Mouse (Mus musculus) mature B cell (primary cell): Measurements from ENCODE around the gene Rnf43.

Source experiments
- in situ Hi-C: fragments of 300-500 bp; cut with MboI; formaldehyde crosslinking; loops from 2 replicates; pipeline ENCODE4 v1.14.3; 2019

Gene Rnf43

GRCm38 (mm10) chr11:87662407-87662806, at the start of gene Rnf43:
Gene Rnf43, plus strand, starts transcription at chr11:87662722.
- in situ Hi-C loops: loop anchor here (5.0 kb wide), 1 partner anchor 105 kb away; no protein-coding TSS in a partner anchor

- in situ Hi-C loops: no loop called here
Measured at GRCm38 (mm10) chr11:87613972-87614371, 48.5 kb upstream of the Rnf43 start.

GRCm38 (mm10) chr11:87615551-87615950, 47.0 kb upstream of the Rnf43 start:
- in situ Hi-C loops: no loop called here

- in situ Hi-C loops: no loop called here
Measured at GRCm38 (mm10) chr11:87615952-87616351, 46.6 kb upstream of the Rnf43 start.

GRCm38 (mm10) chr11:87616790-87617474, 45.6 kb upstream of the Rnf43 start, which contains the start of gene Hsf5:
Gene Hsf5, plus strand, starts transcription at chr11:87617164.
- in situ Hi-C loops: no loop called here

GRCm38 (mm10) chr11:87617606-87618005, 44.9 kb upstream of the Rnf43 start:
- in situ Hi-C loops: no loop called here

- in situ Hi-C loops: no loop called here
Measured at GRCm38 (mm10) chr11:87623160-87623559, 39.4 kb upstream of the Rnf43 start.

- in situ Hi-C loops: no loop called here
Measured at GRCm38 (mm10) chr11:87629859-87630258, 32.7 kb upstream of the Rnf43 start.

- in situ Hi-C loops: no loop called here
Measured at GRCm38 (mm10) chr11:87638793-87639192, 23.7 kb upstream of the Rnf43 start.

- in situ Hi-C loops: no loop called here
Measured at GRCm38 (mm10) chr11:87639206-87639605, 23.3 kb upstream of the Rnf43 start.

- in situ Hi-C loops: no loop called here
Measured at GRCm38 (mm10) chr11:87642865-87643264, 19.7 kb upstream of the Rnf43 start.

- in situ Hi-C loops: no loop called here
Measured at GRCm38 (mm10) chr11:87654693-87655092, 7.8 kb upstream of the Rnf43 start.

- in situ Hi-C loops: no loop called here
Measured at GRCm38 (mm10) chr11:87659216-87659615, 3.3 kb upstream of the Rnf43 start.

GRCm38 (mm10) chr11:87662822-87663221, 300 bp downstream of the Rnf43 start:
- in situ Hi-C loops: loop anchor here (5.0 kb wide), 1 partner anchor 104 kb away; no protein-coding TSS in a partner anchor

GRCm38 (mm10) chr11:87663948-87664347, 1.4 kb downstream of the Rnf43 start:
- in situ Hi-C loops: loop anchor here (5.0 kb wide), 1 partner anchor 103 kb away; no protein-coding TSS in a partner anchor

GRCm38 (mm10) chr11:87664521-87664920, 2.0 kb downstream of the Rnf43 start:
- in situ Hi-C loops: loop anchor here (5.0 kb wide), 1 partner anchor 103 kb away; no protein-coding TSS in a partner anchor

- in situ Hi-C loops: no loop called here
Measured at GRCm38 (mm10) chr11:87665224-87665623, 2.7 kb downstream of the Rnf43 start.

- in situ Hi-C loops: no loop called here
Measured at GRCm38 (mm10) chr11:87665658-87666057, 3.1 kb downstream of the Rnf43 start.

GRCm38 (mm10) chr11:87666256-87667035, 3.9 kb downstream of the Rnf43 start:
- in situ Hi-C loops: no loop called here

- in situ Hi-C loops: no loop called here
Measured at GRCm38 (mm10) chr11:87667107-87668090, 4.9 kb downstream of the Rnf43 start.

- in situ Hi-C loops: no loop called here
Measured at GRCm38 (mm10) chr11:87673282-87673681, 10.8 kb downstream of the Rnf43 start.

GRCm38 (mm10) chr11:87675606-87676005, 13.1 kb downstream of the Rnf43 start:
- in situ Hi-C loops: no loop called here
